Comparison of ENCODE assay signal across 7 mouse cellular contexts in the genomic region with DNA sequence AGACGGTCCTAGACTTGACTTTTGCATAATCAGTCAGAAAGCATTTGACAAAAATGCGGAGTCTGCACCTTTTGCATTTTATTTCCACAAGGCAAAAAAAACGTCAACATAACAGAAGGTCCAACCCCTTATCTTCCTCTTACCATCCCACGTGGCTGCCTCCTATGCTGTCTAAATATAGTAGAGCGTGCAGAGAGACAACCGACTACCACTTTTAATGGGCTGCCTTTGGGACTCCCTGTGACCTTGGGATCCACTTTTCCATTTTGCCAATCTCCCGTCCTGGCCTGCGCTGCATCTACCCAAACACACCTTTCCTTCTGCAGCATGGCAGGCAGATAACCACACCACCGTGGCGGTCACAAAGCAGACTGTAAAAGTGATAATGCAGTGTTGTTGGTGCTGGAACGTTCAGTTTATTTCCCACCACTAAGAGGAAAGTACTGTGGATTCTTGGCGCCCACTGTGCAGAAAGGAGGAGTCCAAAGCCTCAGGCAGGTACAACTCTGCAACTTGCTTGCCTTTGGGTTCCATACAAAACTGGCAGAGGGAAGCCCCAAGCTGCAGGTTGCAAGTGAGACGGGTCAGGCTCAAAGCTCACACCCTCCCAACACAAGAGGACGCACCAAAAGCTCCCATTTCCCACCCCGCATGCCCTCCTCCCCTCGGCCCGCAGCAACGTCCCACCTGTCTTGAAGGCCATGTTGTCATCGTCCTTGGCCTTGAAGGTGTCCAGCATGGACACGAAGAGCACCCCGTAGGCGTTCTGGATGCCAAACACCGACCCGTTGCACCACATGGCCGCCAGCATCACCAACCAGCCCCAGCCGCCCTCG. TPM values are rescaled to one million over a fixed set of nuclear protein-coding genes. Genes with fewer than 3 reads are reported as not detected.
DNase-seq lines count a peak whose midpoint lies in the region; ATAC-seq and TF ChIP-seq lines count a peak whose summit lies in the region.

No protein-coding gene starts in this region.

- peak overlapping the region; percentile 68 for H3K4me3 ChIP-seq in cortical plate, adult 2 months (ENCODE audit: insufficient read depth, low read length)
- H3K4me3 ChIP-seq in heart, embryonic 12.5 days = peak overlapping the region; percentile 88
- H3K4me3 ChIP-seq in kidney, postnatal 0 days (replicated peaks; ENCODE audit: low read depth, low read length) = peak overlapping the region; percentile 60
- H3K4me3 ChIP-seq in midbrain, embryonic 14.5 days (replicated peaks; ENCODE audit: low read depth, low read length) = peak overlapping the region; percentile 67

- WGBS in heart, embryonic 12.5 days = 9% methylated on average over 27 of the region's 27 CpGs
- WGBS in kidney, postnatal 0 days = 21% methylated on average over 27 of the region's 27 CpGs
- WGBS in midbrain, embryonic 14.5 days = 28% methylated on average over 27 of the region's 27 CpGs

- H3K27ac ChIP-seq in cortical plate, adult 2 months (ENCODE audit: insufficient read depth, low read length) = no peak overlapping the region
- H3K27ac ChIP-seq in heart, embryonic 12.5 days (ENCODE audit: poor library complexity, severe bottlenecking) = peak overlapping the region; percentile 74
- no peak overlapping the region for H3K27ac ChIP-seq in kidney, postnatal 0 days
- no peak overlapping the region for H3K27ac ChIP-seq in midbrain, embryonic 14.5 days (replicated peaks; ENCODE audit: low read depth, low read length)

- peak overlapping the region; percentile 88 for H3K9ac ChIP-seq in heart, embryonic 12.5 days
- H3K9ac ChIP-seq in kidney, postnatal 0 days (ENCODE audit: low read depth, low read length) = peak overlapping the region; percentile 74
- H3K9ac ChIP-seq in midbrain, embryonic 14.5 days (replicated peaks; ENCODE audit: low read length) = peak overlapping the region; percentile 76

- ATAC-seq in heart, embryonic 12.5 days (ENCODE audit: insufficient number of reproducible peaks, low FRiP score) = peak; percentile 64
- ATAC-seq in kidney, postnatal 0 days (replicated peaks; ENCODE audit: low FRiP score, low read depth) = 0 out of 2 replicates have a peak, but pooled peaks have one; percentile 2
- ATAC-seq in midbrain, embryonic 14.5 days (ENCODE audit: low FRiP score, low TSS enrichment) = no peak

- no peaks in the 10 kb centered on the region for H3K4me1 ChIP-seq in cortical plate, adult 2 months (ENCODE audit: control insufficient read depth, insufficient read depth, low read length)
- peaks cover 30% of the 10 kb centered on the region for H3K4me1 ChIP-seq in heart, embryonic 12.5 days (replicated peaks)
- 0 out of 2 replicates have a peak, but pooled peaks cover 9% of the 10 kb centered on the region for H3K4me1 ChIP-seq in kidney, postnatal 0 days (replicated peaks; ENCODE audit: insufficient read depth, low read length)
- H3K4me1 ChIP-seq in midbrain, embryonic 14.5 days (ENCODE audit: control insufficient read depth, insufficient read depth, low read length) = no peaks in the 10 kb centered on the region

- peak; percentile 22 for DNase-seq in urinary bladder, adult 2 months (ENCODE audit: low spot score)
- no peak for DNase-seq in urinary bladder, postnatal 25 days (ENCODE audit: low spot score)
- no peak for DNase-seq in kidney, postnatal 0 days (ENCODE audit: low spot score)
- peak; percentile 9 for DNase-seq in midbrain, embryonic 14.5 days
- no peak for DNase-seq in T-cell, adult 2 months (ENCODE audit: low spot score)

- no peak for TF ChIP-seq POLR2A in cortical plate, adult 2 months (IDR thresholded peaks at IDR 0.05; ENCODE audit: extremely low read depth, insufficient read depth, low read length)

- peak overlapping the region; percentile 88 for H3K4me2 ChIP-seq in heart, embryonic 12.5 days
- peak overlapping the region; percentile 96 for H3K4me2 ChIP-seq in kidney, postnatal 0 days (ENCODE audit: low read length)
- H3K4me2 ChIP-seq in midbrain, embryonic 14.5 days (ENCODE audit: low read length) = peak overlapping the region; percentile 87

- H3K9me3 ChIP-seq in heart, embryonic 12.5 days (replicated peaks) = no peaks in the 10 kb centered on the region
- H3K9me3 ChIP-seq in kidney, postnatal 0 days (replicated peaks; ENCODE audit: low read length) = no peaks in the 10 kb centered on the region
- no peaks in the 10 kb centered on the region for H3K9me3 ChIP-seq in midbrain, embryonic 14.5 days (ENCODE audit: control insufficient read depth, low read length)

- H3K27me3 ChIP-seq in heart, embryonic 12.5 days (replicated peaks) = no peaks in the 10 kb centered on the region
- no peaks in the 10 kb centered on the region for H3K27me3 ChIP-seq in kidney, postnatal 0 days (ENCODE audit: insufficient read depth, low read length)
- 0 out of 2 replicates have a peak, but pooled peaks cover 7% of the 10 kb centered on the region for H3K27me3 ChIP-seq in midbrain, embryonic 14.5 days (ENCODE audit: control insufficient read depth, insufficient read depth, low read length)

- no peak for TF ChIP-seq CTCF in cortical plate, adult 2 months (IDR thresholded peaks at IDR 0.05; ENCODE audit: extremely low read depth, insufficient read depth, low read length)
- TF ChIP-seq CTCF in kidney, postnatal 0 days (IDR thresholded peaks at IDR 0.05; ENCODE audit: low read depth) = no peak

- H3K36me3 ChIP-seq in heart, embryonic 12.5 days = no peaks in the 10 kb centered on the region
- no peaks in the 10 kb centered on the region for H3K36me3 ChIP-seq in kidney, postnatal 0 days (ENCODE audit: insufficient read depth, low read length)
- H3K36me3 ChIP-seq in midbrain, embryonic 14.5 days (ENCODE audit: control insufficient read depth, insufficient read depth, low read length) = no peaks in the 10 kb centered on the region

RNA-seq across cellular contexts. Expression of gene Slc16a10, which starts 0.8 kb away (rescaled TPM):
- polyA plus RNA-seq in urinary bladder, adult 2 months (2012; rRNA removed) = 10.9 and 13.4 TPM in 2 replicates
- polyA plus RNA-seq in cortical plate, adult 2 months (2012; rRNA removed) = 3.0 and 3.1 TPM in 2 replicates
- polyA plus RNA-seq in heart, embryonic 12.5 days (2016; fragmentation: Nextera tagmentation; extraction: Ambion mirVana) = 22.1 and 22.5 TPM in 2 replicates
- 10.0 and 10.1 TPM in 2 replicates for polyA plus RNA-seq in kidney, postnatal 0 days (2015; fragmentation: Nextera tagmentation; extraction: Ambion mirVana)
- polyA plus RNA-seq in midbrain, embryonic 14.5 days (2014; fragmentation: Nextera tagmentation; extraction: Ambion mirVana) = 1.2 and 3.2 TPM in 2 replicates

Comparison
In these comparisons a context has a peak if more than half of its experiments do, and no peak if none do; other contexts are left out.
1. DNase-seq: peak in urinary bladder, adult 2 months (single experiment) and midbrain, embryonic 14.5 days (single experiment); none in urinary bladder, postnatal 25 days (single experiment), kidney, postnatal 0 days (single experiment) and T-cell, adult 2 months (single experiment).
2. Peak in every context shown above with its lines, with median percentiles within 50 percentile points of each other: H3K4me3 ChIP-seq, H3K4me2 ChIP-seq and H3K9ac ChIP-seq.